Mouse (Mus musculus) MEL (cell line): Measurements from ENCODE around the gene Tspan9. TPM values are rescaled to one million over a fixed set of nuclear protein-coding genes. Genes with fewer than 3 reads are reported as not detected.

Experiments
- DNase-seq: peaks from one replicate; pipeline ENCODE4 v3.0.0; 2011; ENCODE audit warnings: low read depth, low spot score
- H3K27ac ChIP-seq: 2 replicates; pipeline ENCODE4 v1.5.1; 2012; ENCODE audit warnings: low read depth, mild to moderate bottlenecking, control low read depth, low read length, moderate library complexity; ENCODE audit not compliant: control insufficient read depth
- H3K27me3 ChIP-seq, 2 experiments: fragments of 150-350 bp in 1 of 2; sonication (generic) in 1 of 2; 2 replicates each; pipeline ENCODE4 v1.6.1; 2012; ENCODE audit warnings: low read length in 2 of 2, mild to moderate bottlenecking in 2 of 2, improper control_type of control experiment in 1 of 2, moderate library complexity in 1 of 2; ENCODE audit not compliant: insufficient read depth in 2 of 2, control insufficient read depth in 1 of 2
- H3K36me3 ChIP-seq, 2 experiments: 2 replicates each; pipeline ENCODE4 v1.6.1; 2012 to 2014; ENCODE audit warnings: low read length in 2 of 2, improper control_type of control experiment in 1 of 2, inconsistent platforms in 1 of 2, mild to moderate bottlenecking in 1 of 2; ENCODE audit not compliant: insufficient read depth in 2 of 2, control insufficient read depth in 1 of 2
- H3K4me1 ChIP-seq, 2 experiments: fragments of 150-350 bp in 1 of 2; sonication (generic) in 1 of 2; 2 replicates each; pipeline ENCODE4 v1.6.1; 2012; ENCODE audit warnings: low read length in 2 of 2, improper control_type of control experiment in 1 of 2, mild to moderate bottlenecking in 1 of 2; ENCODE audit not compliant: insufficient read depth in 2 of 2, control insufficient read depth in 1 of 2
- H3K4me3 ChIP-seq, 2 experiments: fragments of 150-350 bp in 1 of 2; sonication (generic) in 1 of 2; 2 replicates each; pipeline ENCODE4 v1.5.1; 2012; ENCODE audit warnings: low read depth in 2 of 2, low read length in 2 of 2, mild to moderate bottlenecking in 2 of 2, moderate library complexity in 2 of 2, control low read depth in 1 of 2, improper control_type of control experiment in 1 of 2; ENCODE audit not compliant: control insufficient read depth in 1 of 2, insufficient read depth in 1 of 2
- H3K79me2 ChIP-seq: 2 replicates; pipeline ENCODE4 v1.6.1; 2012; ENCODE audit warnings: mild to moderate bottlenecking, low read length, moderate library complexity; ENCODE audit not compliant: control insufficient read depth, poor library complexity, insufficient read depth
- H3K9ac ChIP-seq: 2 replicates; pipeline ENCODE4 v1.6.1; 2012; ENCODE audit warnings: low read depth, mild to moderate bottlenecking, control low read depth, low read length, moderate library complexity; ENCODE audit not compliant: control insufficient read depth, poor library complexity, severe bottlenecking
- H3K9me3 ChIP-seq: fragments of 150-350 bp; sonication (generic); replicated peaks from 2 replicates; pipeline ENCODE4 v1.6.1; 2012; ENCODE audit warnings: mild to moderate bottlenecking, low read length, improper control_type of control experiment, moderate library complexity; ENCODE audit not compliant: insufficient read depth
- BHLHE40 ChIP-seq: IDR thresholded peaks from 2 replicates; pipeline ENCODE4 v1.6.1; 2012; ENCODE audit warnings: low read depth, mild to moderate bottlenecking, inconsistent platforms, low read length, improper control_type of control experiment, borderline replicate concordance
- CHD2 ChIP-seq: IDR thresholded peaks from 2 replicates; pipeline ENCODE4 v1.6.1; 2011; ENCODE audit warnings: low read length, improper control_type of control experiment
- E2F4 ChIP-seq: IDR thresholded peaks from 2 replicates; pipeline ENCODE4 v1.6.1; 2011; ENCODE audit warnings: low read depth, low read length, improper control_type of control experiment, borderline replicate concordance
- ELF1 ChIP-seq: IDR thresholded peaks from 2 replicates; pipeline ENCODE4 v1.6.1; 2014; ENCODE audit warnings: low read depth, mild to moderate bottlenecking, inconsistent platforms, low read length, improper control_type of control experiment, moderate library complexity
- EP300 ChIP-seq, 2 experiments: IDR thresholded peaks; 2 replicates each; pipeline ENCODE4 v1.6.1; 2011; ENCODE audit warnings: improper control_type of control experiment in 2 of 2, low read length in 2 of 2, low read depth in 1 of 2, mild to moderate bottlenecking in 1 of 2
- ETS1 ChIP-seq: IDR thresholded peaks from 2 replicates; pipeline ENCODE4 v1.6.1; 2012; ENCODE audit warnings: low read depth, mild to moderate bottlenecking, inconsistent platforms, low read length, improper control_type of control experiment, moderate library complexity
- GABPA ChIP-seq: IDR thresholded peaks from 2 replicates; pipeline ENCODE4 v1.6.1; 2012; ENCODE audit warnings: low read depth, mild to moderate bottlenecking, inconsistent platforms, low read length, improper control_type of control experiment, moderate library complexity
- GATA1 ChIP-seq: IDR thresholded peaks from 2 replicates; pipeline ENCODE4 v1.6.1; 2011; ENCODE audit warnings: low read depth, low read length, improper control_type of control experiment
- HCFC1 ChIP-seq: IDR thresholded peaks from 2 replicates; pipeline ENCODE4 v1.6.1; 2012; ENCODE audit warnings: low read depth, mild to moderate bottlenecking, inconsistent platforms, low read length, improper control_type of control experiment, moderate library complexity
- JUND ChIP-seq: IDR thresholded peaks from 2 replicates; pipeline ENCODE4 v1.6.1; 2011; ENCODE audit warnings: low read depth, mild to moderate bottlenecking, improper control_type of control experiment, low read length
- MAX ChIP-seq: IDR thresholded peaks from 2 replicates; pipeline ENCODE4 v1.6.1; 2011; ENCODE audit warnings: low read length, improper control_type of control experiment
- MAZ ChIP-seq: IDR thresholded peaks from 2 replicates; pipeline ENCODE4 v1.6.1; 2012; ENCODE audit warnings: low read depth, mild to moderate bottlenecking, inconsistent platforms, low read length, improper control_type of control experiment
- MXI1 ChIP-seq: IDR thresholded peaks from 2 replicates; pipeline ENCODE4 v1.6.1; 2011; ENCODE audit warnings: mild to moderate bottlenecking, low read depth, low read length, improper control_type of control experiment
- MYB ChIP-seq: IDR thresholded peaks from 2 replicates; pipeline ENCODE4 v1.6.1; 2011; ENCODE audit warnings: mild to moderate bottlenecking, low read depth, low read length, improper control_type of control experiment
- POLR2A ChIP-seq, 2 experiments: IDR thresholded peaks; 2 replicates each; pipeline ENCODE4 v1.6.1; 2011 to 2012; ENCODE audit warnings: low read length in 2 of 2, mild to moderate bottlenecking in 2 of 2, control low read depth in 1 of 2, improper control_type of control experiment in 1 of 2, low read depth in 1 of 2, moderate library complexity in 1 of 2; ENCODE audit not compliant: control insufficient read depth in 1 of 2, insufficient read depth in 1 of 2, poor library complexity in 1 of 2
- POLR2AphosphoS2 ChIP-seq: IDR thresholded peaks from 2 replicates; pipeline ENCODE4 v1.6.1; 2011; ENCODE audit warnings: low read length, improper control_type of control experiment
- POLR2AphosphoS5 ChIP-seq: IDR thresholded peaks from 2 replicates; pipeline ENCODE4 v1.6.1; 2012; ENCODE audit warnings: low read depth, borderline replicate concordance, mild to moderate bottlenecking, inconsistent platforms, low read length, moderate library complexity, mixed read lengths
- RAD21 ChIP-seq: IDR thresholded peaks from 2 replicates; pipeline ENCODE4 v1.6.1; 2011; ENCODE audit warnings: mild to moderate bottlenecking, low read depth, low read length, improper control_type of control experiment
- SIN3A ChIP-seq: IDR thresholded peaks from 2 replicates; pipeline ENCODE4 v1.6.1; 2012; ENCODE audit warnings: low read length, improper control_type of control experiment, inconsistent platforms
- SMC3 ChIP-seq: IDR thresholded peaks from 2 replicates; pipeline ENCODE4 v1.6.1; 2011; ENCODE audit warnings: low read depth, low read length, improper control_type of control experiment
- TAL1 ChIP-seq: IDR thresholded peaks from 2 replicates; pipeline ENCODE4 v1.6.1; 2012; ENCODE audit warnings: mild to moderate bottlenecking, inconsistent platforms, low read length, moderate library complexity, mixed read lengths
- UBTF ChIP-seq: IDR thresholded peaks from 2 replicates; pipeline ENCODE4 v1.6.1; 2012; ENCODE audit warnings: low read depth, mild to moderate bottlenecking, inconsistent platforms, low read length, improper control_type of control experiment, moderate library complexity, borderline replicate concordance; ENCODE audit not compliant: insufficient read depth
- USF1 ChIP-seq: IDR thresholded peaks from 2 replicates; pipeline ENCODE4 v1.6.1; 2014; ENCODE audit warnings: low read depth, mild to moderate bottlenecking, inconsistent platforms, low read length, improper control_type of control experiment, moderate library complexity
- USF2 ChIP-seq, 2 experiments: IDR thresholded peaks; 2 replicates each; pipeline ENCODE4 v1.6.1; 2011 to 2012; ENCODE audit warnings: improper control_type of control experiment in 2 of 2, low read length in 2 of 2, borderline replicate concordance in 1 of 2, inconsistent platforms in 1 of 2, low read depth in 1 of 2, mild to moderate bottlenecking in 1 of 2; ENCODE audit not compliant: insufficient read depth in 1 of 2
- ZKSCAN1 ChIP-seq: IDR thresholded peaks from 2 replicates; pipeline ENCODE4 v1.6.1; 2012; ENCODE audit warnings: low read depth, mild to moderate bottlenecking, inconsistent platforms, low read length, improper control_type of control experiment, moderate library complexity
- ZMIZ1 ChIP-seq: IDR thresholded peaks from 2 replicates; pipeline ENCODE4 v1.6.1; 2012; ENCODE audit warnings: low read depth, mild to moderate bottlenecking, inconsistent platforms, low read length, improper control_type of control experiment, moderate library complexity
- polyA plus RNA-seq, 2 experiments: library from polyadenylated mRNA; stranded (reverse) in 1 of 2; unstranded in 1 of 2; fragments of >175 nt in 1 of 2; fragments of >200 nt in 1 of 2; gene quantifications; 2 replicates each; pipeline versions ENCODE4 v1.2.1 to v1.2.4; 2012; ENCODE audit warnings: low replicate concordance in 2 of 2, low read depth in 1 of 2; ENCODE audit not compliant: insufficient read length in 2 of 2, insufficient read depth in 1 of 2, missing spikeins in 1 of 2
- total RNA-seq: library from RNA; depleted of rRNA; stranded (reverse); fragments of 300-350 nt; gene quantifications from 2 replicates; pipeline ENCODE4 v1.2.3, GENCODE M21; 2012

Tspan9 gene
- total and polyA plus RNA-seq, 3 experiments = 0.08 to 3.4 TPM; not detected in 1

- Histone ChIP-seq H3K9ac (no peak overlapping the region), H3K27ac (no peak overlapping the region), H3K9me3 (no peaks in the 10 kb centered on the region), H3K4me3 (no peak overlapping the region), H3K4me1 (no peaks in the 10 kb centered on the region), H3K27me3 (no peaks in the 10 kb centered on the region), H3K79me2 (no peaks in the 10 kb centered on the region), H3K36me3 (no peaks in the 10 kb centered on the region)
- DNase-seq = no peak
- TF ChIP-seq MAZ (no peak), MXI1 (no peak), ELF1 (no peak), UBTF (no peak), TAL1 (no peak), CHD2 (no peak), ETS1 (no peak), POLR2A (IDR thresholded peaks at IDR 0.05; ENCODE audit: control insufficient read depth in 1 of 2, insufficient read depth in 1 of 2, low read depth in 1 of 2, low read length in 2 of 2, poor library complexity in 1 of 2) (no peak)
Observed at GRCm38 (mm10) chr6:128099190-128099589, 44.2 kb downstream of the Tspan9 start.

GRCm38 (mm10) chr6:128096521-128096920, 46.9 kb downstream of the Tspan9 start:
- H3K27ac ChIP-seq = no peak overlapping the region
- no peak for TF ChIP-seq ELF1
- no peak for TF ChIP-seq ZKSCAN1
- TF ChIP-seq MYB = no peak
- no peak for TF ChIP-seq BHLHE40
- TF ChIP-seq E2F4 = no peak
- TF ChIP-seq GABPA = no peak
- no peak for TF ChIP-seq GATA1
- TF ChIP-seq SMC3 = no peak
- H3K4me3 ChIP-seq = no peak overlapping the region
- H3K9ac ChIP-seq = no peak overlapping the region
- no peaks in the 10 kb centered on the region for H3K9me3 ChIP-seq
- H3K36me3 ChIP-seq = no peaks in the 10 kb centered on the region
- no peaks in the 10 kb centered on the region for H3K4me1 ChIP-seq
- H3K27me3 ChIP-seq = no peaks in the 10 kb centered on the region
- DNase-seq = no peak
- no peaks in the 10 kb centered on the region for H3K79me2 ChIP-seq

GRCm38 (mm10) chr6:128095906-128096305, 47.5 kb downstream of the Tspan9 start:
- Histone ChIP-seq H3K79me2 (no peaks in the 10 kb centered on the region), H3K9ac (no peak overlapping the region), H3K36me3 (no peaks in the 10 kb centered on the region), H3K27ac (no peak overlapping the region), H3K4me3 (no peak overlapping the region), H3K9me3 (no peaks in the 10 kb centered on the region), H3K27me3 (no peaks in the 10 kb centered on the region), H3K4me1 (no peaks in the 10 kb centered on the region)
- no peak for DNase-seq
- TF ChIP-seq GABPA (no peak), SIN3A (no peak), ZMIZ1 (no peak), E2F4 (no peak), RAD21 (no peak), POLR2AphosphoS2 (no peak), USF1 (no peak), MAX (no peak), USF2 (IDR thresholded peaks at IDR 0.05; ENCODE audit: borderline replicate concordance in 1 of 2, insufficient read depth in 1 of 2, low read depth in 1 of 2, low read length in 2 of 2) (no peak), MYB (no peak), TAL1 (no peak), EP300 (IDR thresholded peaks at IDR 0.05; ENCODE audit: low read depth in 1 of 2, low read length in 2 of 2) (no peak), JUND (no peak), POLR2AphosphoS5 (no peak), HCFC1 (no peak), MXI1 (no peak), ETS1 (no peak)
